Mouse (Mus musculus) thymus, postnatal 14 days (tissue): ENCODE results near the gene Rfx4.
A peak's percentile ranks its signal among the peaks of the same experiment; 100 is the strongest.

Experiments
- DNase-seq: peaks from one replicate; pipeline ENCODE4 v3.0.0; 2021

Gene Rfx4

DNA sequence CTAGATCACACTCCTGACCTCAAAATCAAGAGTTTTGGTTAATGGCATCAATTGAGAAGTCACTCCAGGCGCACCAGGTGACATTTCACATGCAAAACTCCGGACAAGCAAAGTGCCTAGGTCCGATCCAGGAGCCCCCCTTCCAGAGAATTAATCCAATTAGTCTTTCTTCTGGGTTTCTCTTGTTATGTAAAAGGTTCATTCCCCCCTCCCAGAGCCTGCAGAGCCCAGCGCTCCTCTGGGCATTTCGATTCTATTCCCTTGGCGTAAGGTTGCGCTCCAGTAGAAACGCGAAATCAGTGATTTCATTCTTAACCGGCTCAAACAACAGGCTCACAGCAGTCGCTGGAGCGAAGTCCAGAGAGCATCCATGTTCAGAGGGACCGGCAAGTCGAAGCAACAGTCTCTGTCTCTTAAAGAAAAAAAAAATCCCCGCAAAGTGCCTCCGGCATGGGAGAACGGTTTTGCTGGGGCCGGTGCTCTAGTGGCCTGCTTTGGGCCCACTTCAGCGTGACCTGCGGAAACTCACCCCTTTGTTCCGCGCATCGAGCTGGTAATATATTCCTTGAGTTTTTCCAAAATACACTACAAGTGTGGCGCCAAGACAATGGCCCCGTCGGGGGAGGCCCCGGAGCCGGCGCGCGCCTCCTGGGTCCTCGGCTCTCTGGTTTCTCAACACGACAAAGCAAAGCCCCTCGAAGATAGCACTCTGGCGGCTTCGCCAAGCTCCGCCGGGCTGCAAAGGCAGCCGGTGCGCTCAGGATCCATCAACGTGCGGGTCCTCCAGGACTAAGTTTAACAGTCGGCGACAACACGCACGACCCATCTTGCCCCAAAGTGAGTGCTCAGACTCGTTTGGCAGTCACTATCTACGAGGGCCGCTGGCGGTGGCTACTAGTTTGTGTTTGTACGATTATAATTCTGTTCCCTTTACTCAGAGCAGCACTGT is 2.9 kb downstream of the Rfx4 start:
- no peak for DNase-seq

DNA sequence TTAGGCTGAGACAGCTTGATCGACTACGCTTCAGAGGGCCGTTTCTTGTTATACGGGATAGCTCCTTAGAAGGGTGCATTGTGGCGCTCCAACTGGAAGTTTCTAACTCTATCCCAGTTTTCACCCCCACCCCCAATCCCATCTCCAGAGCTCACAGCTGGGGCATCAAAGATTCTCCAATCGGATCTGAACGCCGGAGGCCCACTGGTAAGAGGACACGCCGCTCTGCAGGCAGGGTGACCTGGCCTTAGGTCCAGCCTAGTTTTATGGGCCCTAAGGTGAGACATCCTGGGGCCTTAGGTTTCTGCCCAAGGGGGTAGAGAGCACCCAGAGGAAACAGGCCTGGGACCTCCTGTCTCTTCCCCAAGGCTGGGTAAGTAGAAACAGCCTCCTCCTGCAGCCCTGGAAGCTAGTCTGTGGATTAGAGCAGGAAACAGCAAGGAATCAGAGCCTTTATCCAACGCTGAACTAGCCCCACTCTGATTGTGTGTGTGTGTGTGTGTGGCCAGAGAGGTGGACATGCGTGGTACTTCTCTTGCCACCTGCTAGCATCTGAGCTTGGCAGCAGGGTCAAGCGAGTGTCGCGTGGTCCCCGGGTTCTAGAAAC is 3.8 kb downstream of the Rfx4 start:
- no peak for DNase-seq

DNA sequence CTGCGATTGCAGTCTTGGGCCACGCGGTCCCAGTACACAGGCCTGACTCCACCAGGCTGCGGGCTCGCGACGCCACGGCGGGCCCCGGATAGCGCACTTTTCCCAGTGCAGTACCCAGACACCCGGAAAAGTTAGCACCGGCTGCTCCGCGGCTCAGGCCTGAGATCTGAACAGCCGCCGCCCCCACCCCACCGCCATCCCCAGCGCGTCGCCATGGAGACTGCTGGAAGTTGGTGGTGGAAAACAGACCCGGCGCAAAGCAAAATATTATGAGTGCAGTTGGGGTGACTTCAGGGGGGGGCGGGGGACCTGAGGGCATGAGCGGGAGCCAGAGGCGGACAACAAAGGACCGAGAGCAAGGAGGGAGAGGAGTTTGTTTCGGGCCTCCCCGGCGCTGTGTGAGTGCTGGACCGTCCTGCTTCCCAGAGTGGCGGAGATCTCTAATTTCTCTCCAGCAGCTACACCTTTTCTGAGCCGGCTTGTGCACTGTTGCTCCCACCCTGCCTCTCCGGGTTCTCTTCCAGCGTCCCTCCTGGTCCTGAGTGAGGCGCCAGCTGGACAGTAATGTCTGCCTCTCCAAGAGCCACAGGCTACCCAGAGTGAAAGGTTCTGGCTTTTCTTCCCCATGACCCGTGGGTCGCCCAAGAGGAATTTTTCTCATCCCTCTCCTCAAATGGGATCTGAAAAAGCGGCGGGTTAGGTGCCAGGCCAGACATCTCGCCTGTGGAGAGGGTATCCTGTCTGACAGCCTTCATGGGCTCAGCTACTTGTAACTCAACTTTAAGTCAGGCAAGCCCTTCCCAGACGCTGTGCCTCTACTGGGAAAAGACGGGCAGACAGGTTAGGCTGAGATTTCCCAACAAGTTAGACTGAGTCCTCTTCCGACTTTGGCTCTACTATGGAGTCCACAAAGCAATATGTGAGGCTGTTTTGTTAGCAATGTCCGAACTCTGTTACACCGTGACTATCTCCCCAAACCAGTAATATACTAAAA is 4.6 kb downstream of the Rfx4 start:
- DNase-seq, result no peak

DNA sequence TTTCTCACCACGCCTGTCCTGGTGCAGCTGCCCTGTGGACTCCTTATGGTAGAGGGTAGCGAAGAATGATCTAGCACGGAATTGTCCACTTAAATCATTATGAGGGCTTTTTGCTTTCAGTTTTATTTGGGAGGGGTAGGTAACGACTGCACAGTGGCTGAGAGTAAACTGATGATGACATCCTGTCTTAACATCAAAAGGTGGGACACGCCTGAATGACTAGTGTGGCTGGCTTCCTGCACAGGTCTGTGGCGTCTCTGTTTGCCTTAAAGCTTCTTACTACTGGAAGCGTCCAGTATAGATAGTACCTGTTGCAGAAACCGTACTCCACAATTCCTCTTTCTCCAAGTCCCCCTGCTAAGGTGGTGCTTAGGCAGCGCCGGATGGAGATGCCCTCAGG is 12.9 kb downstream of the Rfx4 start:
- DNase-seq, result no peak

DNA sequence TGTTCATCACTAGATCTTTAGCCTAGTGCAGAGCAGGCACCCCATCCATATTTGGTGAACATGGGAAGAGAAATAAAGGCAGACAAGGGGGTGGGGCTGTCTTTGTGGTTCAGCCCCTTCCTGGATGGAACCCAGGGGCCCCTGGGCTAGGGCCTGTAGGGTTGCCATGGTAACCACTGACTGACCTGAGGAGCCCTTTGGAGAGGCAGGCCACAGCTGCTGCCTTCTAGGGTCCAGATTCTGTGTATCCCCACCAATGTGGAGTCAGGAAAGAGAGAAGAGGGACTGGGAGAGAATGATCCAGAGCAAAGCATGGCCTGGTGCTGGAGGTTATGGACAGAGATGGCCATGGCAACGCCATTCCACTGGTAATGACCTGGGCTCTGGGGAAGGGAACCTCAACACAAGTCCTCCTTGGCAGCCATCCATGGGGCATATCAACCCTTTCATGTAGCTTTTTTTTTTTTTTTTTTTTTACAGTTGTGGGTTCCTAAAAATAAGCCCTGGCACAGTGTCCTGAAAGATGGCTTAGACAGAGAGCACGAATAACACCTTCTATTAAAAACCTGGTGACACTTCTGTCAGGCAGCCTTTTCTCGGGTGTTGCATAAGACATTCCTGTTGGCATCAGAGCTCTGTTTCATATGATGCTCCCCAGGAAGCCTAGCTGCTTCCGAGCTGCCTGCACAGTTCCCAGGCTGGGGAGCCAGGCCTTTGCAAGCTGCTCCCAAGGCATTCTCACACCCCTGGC is 16.7 kb downstream of the Rfx4 start:
- no peak for DNase-seq

DNA sequence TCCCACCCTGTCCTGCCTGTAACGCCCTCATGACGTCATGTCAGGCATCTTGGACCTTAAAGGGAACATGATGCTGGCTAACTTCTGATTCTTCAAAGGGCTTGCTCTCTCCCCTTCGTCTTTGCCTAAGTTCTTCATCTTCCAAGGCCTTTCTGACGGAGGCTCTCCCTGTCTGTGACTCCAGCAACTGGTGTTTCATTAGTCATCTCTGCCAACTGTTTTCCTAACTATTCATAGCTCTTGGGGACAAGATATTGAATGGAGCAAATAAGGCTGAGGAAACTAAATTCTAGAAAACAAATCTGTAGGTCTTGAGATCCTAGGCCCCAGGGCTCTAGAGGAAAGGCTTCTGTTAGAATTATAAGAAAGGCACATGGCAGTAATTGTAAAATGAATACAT is 18.0 kb downstream of the Rfx4 start:
- no peak for DNase-seq

DNA sequence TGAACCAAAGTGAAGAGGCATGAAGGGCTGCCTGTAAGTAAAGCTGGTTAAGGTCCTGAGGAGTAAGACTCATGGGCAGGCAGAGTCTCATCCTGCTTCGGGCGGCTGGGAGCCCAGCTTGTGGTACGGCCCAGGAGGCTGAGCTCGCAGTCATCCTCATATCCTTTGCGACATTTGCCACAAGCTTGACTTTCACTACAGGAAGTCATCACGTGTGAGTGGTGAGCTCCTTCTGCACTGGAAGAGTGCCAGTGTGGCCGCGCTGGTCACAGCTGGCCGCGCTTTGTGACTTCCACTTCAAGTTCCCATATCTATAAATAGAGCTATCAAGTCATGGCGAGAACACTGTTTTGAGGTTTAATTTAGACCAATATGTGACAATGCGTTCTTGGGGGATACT is 18.7 kb downstream of the Rfx4 start:
- DNase-seq, result peak; percentile 19

DNA sequence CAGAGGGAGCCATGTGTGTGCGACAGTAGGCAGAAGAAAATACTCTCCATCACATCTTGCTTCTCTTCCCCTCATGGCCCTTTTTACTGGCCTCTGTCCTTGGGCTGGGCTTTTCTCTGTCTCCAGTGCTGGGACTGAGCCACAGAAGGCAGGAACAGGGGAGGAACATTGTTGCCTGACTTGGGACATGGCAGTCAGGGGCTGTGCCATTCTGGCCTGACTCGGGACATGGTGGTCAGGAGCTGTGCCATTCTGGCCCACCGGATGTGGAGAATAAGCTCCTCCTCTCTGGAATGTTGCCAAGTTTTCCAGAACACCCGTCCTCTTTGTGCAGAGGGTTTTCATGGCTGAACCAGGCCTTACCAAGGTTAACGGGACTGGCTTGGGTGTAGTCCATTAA is 21.2 kb downstream of the Rfx4 start:
- DNase-seq, result no peak

DNA sequence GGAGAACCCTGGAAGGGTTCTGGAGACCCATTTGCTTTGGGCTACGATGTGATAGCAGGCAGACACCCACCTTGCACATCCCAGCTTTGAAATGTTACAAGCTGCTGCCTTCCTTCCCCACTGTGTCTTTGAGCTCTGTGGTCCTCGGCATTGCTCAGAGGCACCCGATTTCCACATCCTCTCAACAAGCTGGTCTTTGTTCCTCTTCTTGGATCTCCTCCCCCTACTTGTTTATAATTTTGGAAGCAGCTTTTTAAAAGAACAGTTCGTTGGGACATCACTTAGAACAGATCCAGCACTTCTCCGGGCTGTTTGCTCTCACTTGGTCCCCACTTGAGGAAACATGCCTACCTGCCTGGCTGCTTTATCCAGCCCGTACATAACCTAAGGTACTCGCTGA is 22.1 kb downstream of the Rfx4 start:
- DNase-seq, result no peak

DNA sequence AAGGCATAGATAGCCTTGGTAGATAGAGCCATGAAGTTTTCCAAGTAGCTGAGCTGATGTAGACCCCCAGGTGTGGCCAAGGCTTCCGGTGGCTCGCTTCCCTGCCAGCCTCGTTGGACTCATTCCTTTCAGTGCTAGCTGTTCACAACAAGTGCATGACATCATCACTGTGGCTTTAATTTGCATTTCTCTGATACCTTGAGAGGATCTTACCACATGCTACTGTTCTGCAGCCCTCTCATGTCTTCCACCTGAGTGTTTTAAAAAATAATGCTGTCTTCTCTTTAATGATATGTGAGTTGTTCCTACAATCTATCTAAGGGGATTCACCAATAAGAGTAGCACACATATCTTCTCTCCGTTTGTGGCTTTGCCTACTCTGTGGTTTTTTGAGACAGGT is 25.0 kb downstream of the Rfx4 start:
- no peak for DNase-seq

DNA sequence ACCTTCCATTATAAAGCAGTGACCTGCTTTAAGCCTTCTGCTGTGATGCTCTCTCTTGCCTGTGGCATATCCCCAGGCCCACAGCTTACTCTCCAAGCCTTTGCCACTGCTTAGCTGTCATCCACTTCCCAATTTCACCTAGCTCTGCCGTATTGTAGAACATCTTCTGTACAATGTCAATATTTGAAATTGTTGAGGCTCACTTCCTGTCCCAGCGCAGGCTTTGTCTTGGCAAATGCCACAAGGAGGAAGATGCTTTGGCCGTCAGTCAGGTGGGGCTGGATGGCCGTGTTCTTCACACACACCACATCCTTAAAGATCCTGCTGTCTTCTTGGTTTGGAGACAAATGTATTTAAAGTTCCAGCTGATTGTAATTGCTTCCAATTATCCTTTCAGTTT is 29.5 kb downstream of the Rfx4 start:
- no peak for DNase-seq

DNA sequence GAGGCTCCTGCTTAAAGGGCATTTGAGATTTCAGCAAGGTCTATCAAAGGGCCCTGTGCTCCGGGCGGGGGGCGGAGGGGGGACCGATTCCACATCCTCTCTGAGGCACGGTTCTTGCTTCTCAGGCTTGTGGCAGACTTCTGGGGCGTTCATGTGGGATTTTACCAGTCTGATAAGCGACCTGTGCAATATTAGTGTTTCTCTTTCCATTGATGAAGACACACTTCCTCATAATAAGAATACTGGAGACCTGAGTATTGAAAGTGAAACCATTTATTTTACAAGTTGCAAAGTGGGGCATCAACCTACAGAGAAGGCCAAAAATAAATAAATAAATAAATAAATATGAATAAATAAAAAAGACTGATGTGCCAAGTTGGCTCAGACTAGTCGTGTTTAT is 34.5 kb downstream of the Rfx4 start:
- DNase-seq, result no peak

DNA sequence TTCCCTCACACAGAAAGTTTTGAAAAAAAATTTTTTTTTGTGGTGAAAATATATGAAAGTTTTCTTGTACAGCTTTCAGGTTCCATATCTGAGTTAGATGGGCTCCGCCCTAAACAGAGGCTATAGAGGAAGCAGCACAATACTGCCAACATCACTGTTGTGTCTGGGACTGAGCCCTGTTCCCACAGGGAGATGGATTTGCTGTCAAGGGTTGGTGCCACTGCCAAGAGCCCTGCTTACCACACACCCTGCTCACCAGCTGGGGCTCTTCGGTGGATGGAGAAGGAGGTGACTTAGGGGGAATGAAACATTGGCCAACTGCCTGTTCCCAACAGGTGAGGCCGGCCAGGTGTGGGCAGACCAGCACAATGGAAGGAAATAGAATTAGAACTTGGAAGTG is 35.3 kb downstream of the Rfx4 start:
- DNase-seq, result no peak

DNA sequence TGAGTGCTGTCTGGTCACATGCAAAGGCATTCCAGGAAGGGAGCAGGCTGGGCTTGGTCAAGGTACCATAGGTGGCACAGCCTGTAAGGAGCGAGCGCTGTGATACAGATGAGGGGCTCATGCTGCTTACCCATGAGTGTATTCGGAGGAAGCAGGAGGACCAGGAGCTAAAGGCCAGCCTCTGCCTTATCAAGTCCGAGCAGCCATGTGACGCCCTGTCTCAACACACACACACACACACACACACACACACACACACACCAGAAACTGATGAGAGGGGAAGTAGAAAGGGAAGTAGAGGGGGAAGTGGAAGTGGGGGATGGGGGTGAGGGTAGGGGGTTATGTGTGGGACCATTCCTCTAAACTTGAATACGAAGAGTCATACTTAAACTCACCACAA is 45.7 kb downstream of the Rfx4 start:
- no peak for DNase-seq

DNA sequence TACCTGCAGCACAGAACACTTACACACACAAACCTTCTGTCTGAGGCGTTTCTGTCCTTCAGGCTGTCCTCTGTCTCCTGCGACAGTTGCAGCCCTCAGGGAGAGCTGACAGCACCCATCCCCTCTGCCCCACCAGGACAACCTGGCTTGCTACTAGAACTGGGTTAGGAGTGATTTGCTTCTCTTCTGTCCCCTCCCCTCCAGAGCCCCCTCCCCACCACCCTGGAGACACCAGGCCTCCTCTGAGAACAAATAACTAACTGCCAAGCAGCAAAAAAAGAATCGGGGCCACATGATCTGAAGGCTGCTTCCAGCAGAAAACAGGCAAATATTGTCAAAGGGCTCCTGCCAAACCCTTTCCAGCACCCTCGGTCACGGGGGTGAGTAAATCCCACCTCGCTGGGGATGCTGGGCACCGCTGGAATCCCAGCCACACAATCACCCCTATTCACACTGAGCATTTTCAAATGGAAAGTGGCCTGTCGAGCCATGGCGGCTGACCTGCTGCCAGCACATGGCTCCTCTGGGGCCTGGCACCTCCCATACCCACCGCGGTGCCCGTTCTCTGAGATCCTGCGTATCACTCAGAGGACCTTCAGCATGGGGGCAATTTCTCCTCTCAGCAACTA is 47.5 kb downstream of the Rfx4 start:
- no peak for DNase-seq

DNA sequence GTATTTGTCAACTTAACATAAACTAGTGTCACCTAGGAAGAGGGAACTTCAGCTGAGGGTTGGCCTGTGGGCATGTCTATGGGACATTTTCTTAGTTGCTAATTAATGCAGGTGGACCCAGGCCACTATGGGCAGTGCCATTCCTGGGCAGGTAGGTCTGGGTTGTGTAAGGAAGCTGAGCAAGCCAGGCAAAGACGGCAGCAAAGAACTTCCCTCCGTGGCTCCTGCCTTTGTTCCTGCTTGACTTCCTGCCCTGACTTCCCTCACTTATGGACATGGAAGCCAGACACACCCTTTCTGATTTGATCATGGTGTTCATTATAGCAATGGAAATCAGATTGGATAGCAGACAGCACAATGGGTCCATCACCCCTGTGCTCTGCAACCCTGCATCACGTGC is 49.7 kb downstream of the Rfx4 start:
- DNase-seq, result no peak

DNA sequence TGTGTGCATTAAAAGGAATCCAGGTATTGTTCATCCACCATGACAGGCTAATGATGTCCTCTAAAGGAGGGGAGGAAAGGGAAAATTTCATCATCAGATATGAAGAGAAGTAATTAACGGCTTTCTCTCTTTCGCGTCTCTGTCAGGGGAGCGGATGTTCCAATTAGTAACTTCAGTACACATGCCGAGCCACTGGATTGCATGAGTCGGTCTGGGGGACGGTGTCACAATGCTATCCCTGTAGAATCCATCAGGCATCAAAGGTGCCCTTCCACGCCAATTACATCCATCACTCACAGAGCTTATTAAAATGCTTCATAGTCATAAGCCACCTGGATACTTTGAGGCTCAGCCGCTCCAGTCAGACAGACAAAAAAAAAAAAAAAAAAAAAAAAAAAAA is 51.3 kb downstream of the Rfx4 start:
- DNase-seq, result no peak

DNA sequence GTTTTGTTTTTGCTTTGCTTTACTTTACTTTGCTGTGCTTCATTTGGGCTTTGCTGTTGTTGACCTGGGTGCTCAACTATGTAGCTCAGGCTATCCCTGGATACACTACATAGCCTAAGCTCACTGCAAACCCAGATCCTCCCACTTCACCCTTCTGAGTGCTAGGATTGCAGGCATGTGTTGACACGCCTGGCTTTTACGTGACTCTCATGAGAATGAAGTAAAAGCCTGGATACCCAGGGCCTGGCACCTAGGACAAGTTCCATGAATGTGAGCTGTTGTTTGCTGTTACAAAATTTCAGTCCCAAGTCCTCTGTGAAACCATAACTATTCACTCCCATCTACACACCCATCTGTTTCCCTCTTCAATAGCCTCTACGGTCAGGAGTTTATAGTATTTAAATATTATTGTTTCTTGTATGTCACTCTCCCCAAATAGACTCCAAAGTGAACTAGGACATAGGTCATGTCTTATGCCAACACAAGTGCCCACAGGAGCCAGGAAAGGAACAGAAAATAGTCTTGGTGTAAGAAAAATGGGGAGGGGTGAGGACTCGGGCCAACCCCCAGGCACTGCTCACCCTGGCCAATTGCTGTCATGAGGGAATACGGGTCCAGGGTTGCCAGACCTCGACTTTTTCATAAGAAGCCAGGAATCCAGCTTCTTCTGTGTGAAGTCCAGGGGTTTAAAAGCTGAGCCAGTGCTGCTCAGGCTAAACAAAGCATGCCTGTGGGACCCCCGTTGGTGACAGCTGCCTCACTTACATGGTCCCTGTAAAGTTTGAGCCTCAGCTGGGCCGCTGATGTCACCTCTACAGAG is 54.4 kb downstream of the Rfx4 start:
- no peak for DNase-seq

DNA sequence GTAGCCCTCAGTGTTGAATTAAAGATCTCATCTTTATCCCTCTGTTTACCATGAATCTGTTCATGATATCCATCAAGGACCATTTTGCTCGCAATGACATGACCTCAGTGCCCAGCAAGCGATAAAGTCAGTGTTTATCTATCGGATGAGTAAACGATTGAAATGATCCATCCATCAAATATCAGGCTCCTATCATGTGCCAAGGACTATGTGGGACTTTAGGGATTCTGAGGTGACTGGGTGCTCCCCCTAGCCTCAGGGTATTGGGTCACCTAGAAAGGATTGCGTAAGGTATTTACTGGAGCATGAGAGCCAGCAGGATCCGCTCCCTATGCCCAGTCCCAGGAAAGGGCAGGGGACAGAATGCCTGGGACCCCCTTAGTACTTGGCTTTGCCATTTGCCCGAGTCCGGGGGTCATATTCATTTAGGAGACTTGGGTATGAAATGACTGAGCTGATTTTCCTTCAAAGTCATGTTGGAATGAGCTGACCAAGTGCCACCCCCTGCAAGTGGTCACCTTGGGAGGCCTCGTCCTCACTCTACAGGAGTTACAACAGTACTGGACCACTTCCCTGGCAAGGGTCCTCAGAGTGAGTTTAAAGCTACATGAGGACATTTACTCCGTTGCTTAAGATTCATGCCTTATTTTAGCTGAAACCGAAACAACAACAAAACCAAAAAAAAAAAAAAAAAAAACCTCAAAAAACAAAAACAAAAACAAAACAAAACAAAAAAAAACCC is 55.5 kb downstream of the Rfx4 start:
- no peak for DNase-seq

DNA sequence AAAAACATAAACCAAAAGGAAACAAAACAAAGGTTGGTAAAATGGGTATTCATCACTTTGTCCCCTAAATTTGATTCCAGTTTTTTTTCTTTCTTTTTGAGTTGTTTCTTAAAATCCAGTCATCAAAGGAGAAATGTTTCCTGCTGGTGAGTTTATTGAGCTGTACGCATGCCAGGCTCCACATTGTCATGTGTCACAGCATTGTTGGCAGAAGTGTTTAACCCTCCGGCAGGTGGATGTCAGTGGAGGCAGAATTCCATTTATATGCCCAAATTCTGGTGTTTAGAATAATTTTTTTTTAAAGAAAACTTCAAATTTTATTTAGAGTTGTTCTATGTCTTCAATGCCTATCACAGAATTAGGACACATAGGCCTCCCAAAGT is 56.0 kb downstream of the Rfx4 start:
- DNase-seq, result no peak
